Mouse (Mus musculus): Measurements from ENCODE around the gene App.

GRCm38 (mm10) chr16:85038731-85039130, 134.8 kb downstream of the App start:
- TF ChIP-seq CTCF (IDR thresholded peaks at IDR 0.05; ENCODE audit: low read depth, low read length) (no peak), POLR2A (IDR thresholded peaks at IDR 0.05; ENCODE audit: borderline replicate concordance, low read depth, low read length) (no peak)

Measured in bone marrow macrophage, adult 2 months (primary cell).